Mouse (Mus musculus) heart, postnatal 14 days (tissue): ENCODE data around the gene Syt7. TPM values are rescaled to one million over a fixed set of nuclear protein-coding genes. Genes with fewer than 3 reads are reported as not detected.

Experiments
- DNase-seq, 2 experiments: peaks; one replicate each; pipeline ENCODE4 v3.0.0; 2021 to 2022
- intact Hi-C: fragments of 180-260 bp; cut with DNase I; formaldehyde crosslinking; loops from one replicate; pipeline ENCODE4 v1.15.1; 2025
- total RNA-seq, 2 experiments: library from RNA; stranded (reverse); gene quantifications; 2 replicates each; pipeline ENCODE4 v1.2.3; 2021

Gene Syt7
- total RNA-seq, 2 experiments from 2014 or later = 35.0 to 39.4 TPM

GRCm38 (mm10) chr19:10449708-10450107 lies 60.8 kb downstream of the Syt7 start:
- DNase-seq = peak; percentile 68 to 82
- intact Hi-C loops = loop anchor here (1.0 kb wide), 1 partner anchor 37 kb away; no protein-coding TSS in a partner anchor

- DNase-seq = no peak
- intact Hi-C loops = no loop called here
Measured at GRCm38 (mm10) chr19:10454718-10455436, 66.0 kb downstream of the Syt7 start.

GRCm38 (mm10) chr19:10455437-10455806 lies 66.5 kb downstream of the Syt7 start:
- intact Hi-C loops = no loop called here

GRCm38 (mm10) chr19:10456752-10457483 lies 68.0 kb downstream of the Syt7 start, which contains the start of gene Lrrc10b:
Lrrc10b (minus strand) TSS chr19:10457473.
- peak; percentile 65 to 72 for DNase-seq
- intact Hi-C loops = no loop called here

More at GRCm38 (mm10) chr19:10455437-10455806, 66.5 kb downstream of the Syt7 start:
- no peak for DNase-seq

GRCm38 (mm10) chr19:10457484-10457800 lies 68.6 kb downstream of the Syt7 start:
- peak; percentile 61 to 63 for DNase-seq
- intact Hi-C loops = no loop called here

GRCm38 (mm10) chr19:10458096-10458495 lies 69.2 kb downstream of the Syt7 start:
- intact Hi-C loops = no loop called here
- DNase-seq = peak; percentile 32 to 52

GRCm38 (mm10) chr19:10459907-10460306 lies 71.0 kb downstream of the Syt7 start:
- intact Hi-C loops = no loop called here
- DNase-seq = no peak

- DNase-seq = no peak
- intact Hi-C loops = no loop called here
Measured at GRCm38 (mm10) chr19:10461584-10461983, 72.7 kb downstream of the Syt7 start.

- DNase-seq = no peak
- intact Hi-C loops = no loop called here
Measured at GRCm38 (mm10) chr19:10464427-10464826, 75.5 kb downstream of the Syt7 start.

GRCm38 (mm10) chr19:10469171-10469658 lies 80.3 kb downstream of the Syt7 start:
- intact Hi-C loops = no loop called here
- DNase-seq = peak; percentile 19 to 31

GRCm38 (mm10) chr19:10472958-10473357 lies 84.1 kb downstream of the Syt7 start:
- DNase-seq = no peak
- intact Hi-C loops = no loop called here

- no peak for DNase-seq
- intact Hi-C loops = no loop called here
Measured at GRCm38 (mm10) chr19:10473779-10474178, 84.9 kb downstream of the Syt7 start.

GRCm38 (mm10) chr19:10479541-10479940 lies 90.7 kb downstream of the Syt7 start:
- intact Hi-C loops = no loop called here
- DNase-seq = no peak

GRCm38 (mm10) chr19:10482703-10483102 lies 93.8 kb downstream of the Syt7 start, which contains the start of gene Ppp1r32:
Ppp1r32 (minus strand) TSS chr19:10482928.
- DNase-seq = no peak
- intact Hi-C loops = loop anchor here (1.0 to 5.0 kb wide), 2 partner anchors 31 to 90 kb away; no protein-coding TSS in a partner anchor

- intact Hi-C loops = loop anchor here (1.0 to 5.0 kb wide), 3 partner anchors 37 to 229 kb away; no protein-coding TSS in a partner anchor
Measured at GRCm38 (mm10) chr19:10486264-10486738, 97.4 kb downstream of the Syt7 start.

GRCm38 (mm10) chr19:10495670-10496069 lies 106.8 kb downstream of the Syt7 start:
- intact Hi-C loops = no loop called here
- DNase-seq = no peak

More at GRCm38 (mm10) chr19:10486264-10486738, 97.4 kb downstream of the Syt7 start:
- peak; percentile 40 to 64 for DNase-seq

- DNase-seq = no peak
- intact Hi-C loops = no loop called here
Measured at GRCm38 (mm10) chr19:10496976-10497375, 108.1 kb downstream of the Syt7 start.

- intact Hi-C loops = no loop called here
- DNase-seq = no peak
Measured at GRCm38 (mm10) chr19:10497512-10498160, 108.7 kb downstream of the Syt7 start.

GRCm38 (mm10) chr19:10500581-10500980 lies 111.7 kb downstream of the Syt7 start:
- DNase-seq = no peak
- intact Hi-C loops = loop anchor here (5.0 kb wide), 2 partner anchors 168 to 243 kb away; no protein-coding TSS in a partner anchor

GRCm38 (mm10) chr19:10502571-10502970 lies 113.7 kb downstream of the Syt7 start:
- intact Hi-C loops = loop anchor here (5.0 kb wide), 2 partner anchors 170 to 245 kb away; no protein-coding TSS in a partner anchor
- DNase-seq = peak; percentile 42 to 66
